Mouse (Mus musculus): ENCODE measurements around the gene Gnaq.

DNA sequence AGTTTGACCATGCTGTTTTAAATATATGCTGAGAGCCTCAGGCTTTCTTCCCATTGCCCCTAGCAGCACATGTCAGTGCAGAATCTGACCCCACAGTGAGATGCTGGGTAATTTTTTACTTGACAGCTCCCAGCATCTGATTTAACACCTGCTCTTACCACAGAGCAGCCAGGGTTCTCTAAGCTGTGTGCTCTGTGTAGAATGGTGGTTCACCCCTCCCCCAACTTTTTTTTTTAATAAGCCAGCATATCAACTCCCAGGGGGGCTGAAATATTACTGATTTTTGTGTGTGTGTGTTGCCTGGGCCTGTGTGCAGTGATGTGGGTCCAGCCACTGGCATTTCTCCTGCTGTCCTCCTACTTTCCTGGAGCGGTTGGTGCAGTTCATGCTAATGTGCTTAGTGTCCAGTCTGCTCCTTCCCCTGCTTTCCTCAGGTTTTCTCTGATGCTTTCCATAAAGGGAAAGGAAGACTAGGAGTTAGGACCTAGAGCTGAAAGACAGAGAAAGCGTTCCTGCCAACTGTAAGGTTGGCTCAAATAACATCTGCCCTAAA, 159.5 kb downstream of the Gnaq start:
- TF ChIP-seq EP300 (optimal IDR thresholded peaks at IDR 0.05) = no peak
- TF ChIP-seq CTCF (IDR thresholded peaks at IDR 0.05; ENCODE audit: low read depth) = no peak
